Mouse (Mus musculus) G1E (cell line): ENCODE data around the gene En2. TPM values are rescaled to one million over a fixed set of nuclear protein-coding genes. Genes with fewer than 3 reads are reported as not detected.

Experiments used
- ATAC-seq: 2 replicates; pipeline ENCODE4 v1.8.0; 2016; ENCODE audit warnings: mild to moderate bottlenecking; ENCODE audit not compliant: insufficient number of reproducible peaks, poor library complexity, low FRiP score, severe bottlenecking; ENCODE audit errors: extremely low read depth
- DNase-seq: peaks from one replicate; pipeline ENCODE4 v3.0.0; 2012; ENCODE audit warnings: low spot score
- H3K27me3 ChIP-seq: 2 replicates; pipeline ENCODE4 v1.6.1; 2012; ENCODE audit warnings: mild to moderate bottlenecking, low read length, inconsistent platforms; ENCODE audit not compliant: insufficient read depth
- H3K36me3 ChIP-seq: replicated peaks from 2 replicates; pipeline ENCODE3; 2012; ENCODE audit warnings: mild to moderate bottlenecking, inconsistent platforms
- H3K4me1 ChIP-seq: 2 replicates; pipeline ENCODE4 v1.6.1; 2012; ENCODE audit warnings: low read depth, low read length, inconsistent platforms, mixed read lengths; ENCODE audit not compliant: insufficient read depth
- H3K4me3 ChIP-seq: 2 replicates; pipeline ENCODE4 v1.5.1; 2012; ENCODE audit warnings: low read depth, mild to moderate bottlenecking, inconsistent platforms, low read length, moderate library complexity, mixed read lengths
- H3K9me3 ChIP-seq: replicated peaks from 2 replicates; pipeline ENCODE4 v1.6.1; 2012; ENCODE audit warnings: inconsistent platforms
- CTCF ChIP-seq: IDR thresholded peaks from 2 replicates; pipeline ENCODE4 v1.5.1; 2012; ENCODE audit warnings: low read depth, low read length, inconsistent platforms, mixed read lengths
- GATA1 ChIP-seq: IDR thresholded peaks from 2 replicates; pipeline ENCODE4 v1.6.1; 2012; ENCODE audit warnings: borderline replicate concordance, low read length, inconsistent platforms, mixed read lengths
- GATA2 ChIP-seq: IDR thresholded peaks from 2 replicates; pipeline ENCODE4 v1.6.1; 2012; ENCODE audit warnings: low read depth, low read length, inconsistent platforms, borderline replicate concordance
- POLR2AphosphoS5 ChIP-seq: IDR thresholded peaks from 2 replicates; pipeline ENCODE4 v1.6.1; 2012; ENCODE audit warnings: low read depth, low read length, inconsistent platforms; ENCODE audit not compliant: insufficient replicate concordance
- TAL1 ChIP-seq: conservative IDR thresholded peaks from 2 replicates; pipeline ENCODE4 v1.6.1; 2012; ENCODE audit warnings: low read depth, low read length, inconsistent platforms, mixed read lengths
- polyA plus RNA-seq: library from polyadenylated mRNA; stranded (reverse); fragments of >175 nt; gene quantifications from 2 replicates; pipeline ENCODE4 v1.2.3, GENCODE M21; 2012
- total RNA-seq, 2 experiments: library from RNA; stranded (forward) in 1 of 2; stranded (reverse) in 1 of 2; fragments of 200-1000 nt in 1 of 2; fragments of >200 nt in 1 of 2; fragmentation: Nextera tagmentation in 1 of 2; gene quantifications; 2 replicates each; pipeline ENCODE4 v1.2.3; 2014 to 2017

En2 gene
- total and polyA plus RNA-seq, 3 experiments = not detected

GRCm38 (mm10) chr5:28171667-28172066 is 6.2 kb downstream of the En2 start:
- Histone ChIP-seq H3K4me3 (no peak overlapping the region), H3K4me1 (no peaks in the 10 kb centered on the region), H3K36me3 (no peaks in the 10 kb centered on the region), H3K27me3 (peaks cover 13% of the 10 kb centered on the region; the same call in 1 of the 2 replicates), H3K9me3 (peaks cover 9% of the 10 kb centered on the region)
- ATAC-seq (no peak), DNase-seq (no peak)
- TF ChIP-seq GATA1 (no peak), GATA2 (no peak), POLR2AphosphoS5 (no peak), TAL1 (no peak), CTCF (no peak)

- Histone ChIP-seq H3K4me3 (no peak overlapping the region), H3K36me3 (no peaks in the 10 kb centered on the region), H3K4me1 (no peaks in the 10 kb centered on the region), H3K9me3 (0 out of 2 replicates have a peak, but pooled peaks cover 2% of the 10 kb centered on the region), H3K27me3 (peaks cover 13% of the 10 kb centered on the region; the same call in 1 of the 2 replicates)
- TF ChIP-seq CTCF (no peak), GATA2 (no peak), POLR2AphosphoS5 (no peak), GATA1 (no peak), TAL1 (no peak)
- DNase-seq = no peak
- ATAC-seq = no peak
Measured at GRCm38 (mm10) chr5:28172261-28172920, 6.9 kb downstream of the En2 start.

- DNase-seq (no peak), ATAC-seq (no peak)
- Histone ChIP-seq H3K9me3 (no peaks in the 10 kb centered on the region), H3K36me3 (no peaks in the 10 kb centered on the region), H3K4me1 (no peaks in the 10 kb centered on the region), H3K4me3 (no peak overlapping the region), H3K27me3 (peaks cover 13% of the 10 kb centered on the region; the same call in 1 of the 2 replicates)
- no peak for TF ChIP-seq CTCF
- no peak for TF ChIP-seq GATA2
- TF ChIP-seq TAL1 = no peak
- TF ChIP-seq POLR2AphosphoS5 = no peak
- no peak for TF ChIP-seq GATA1
Measured at GRCm38 (mm10) chr5:28172921-28173670, 7.6 kb downstream of the En2 start.

- no peak for TF ChIP-seq GATA1
- TF ChIP-seq GATA2 = no peak
- TF ChIP-seq CTCF = no peak
- no peak for TF ChIP-seq POLR2AphosphoS5
- no peak for TF ChIP-seq TAL1
- H3K27me3 ChIP-seq = peaks cover 9% of the 10 kb centered on the region; the same call in 1 of the 2 replicates
- no peaks in the 10 kb centered on the region for H3K9me3 ChIP-seq
- no peaks in the 10 kb centered on the region for H3K36me3 ChIP-seq
- no peaks in the 10 kb centered on the region for H3K4me1 ChIP-seq
- H3K4me3 ChIP-seq = no peak overlapping the region
- no peak for DNase-seq
- ATAC-seq = no peak
Measured at GRCm38 (mm10) chr5:28173674-28174073, 8.2 kb downstream of the En2 start.

- TF ChIP-seq TAL1 (no peak), GATA2 (no peak), GATA1 (no peak), CTCF (no peak), POLR2AphosphoS5 (no peak)
- H3K4me3 ChIP-seq = no peak overlapping the region
- H3K36me3 ChIP-seq = no peaks in the 10 kb centered on the region
- ATAC-seq (no peak), DNase-seq (no peak)
- no peaks in the 10 kb centered on the region for H3K9me3 ChIP-seq
- H3K27me3 ChIP-seq = peaks cover 5% of the 10 kb centered on the region; the same call in 1 of the 2 replicates
- H3K4me1 ChIP-seq = no peaks in the 10 kb centered on the region
Measured at GRCm38 (mm10) chr5:28174086-28174485, 8.6 kb downstream of the En2 start.

- peaks cover 5% of the 10 kb centered on the region; the same call in 1 of the 2 replicates for H3K27me3 ChIP-seq
- H3K4me3 ChIP-seq = no peak overlapping the region
- H3K4me1 ChIP-seq = no peaks in the 10 kb centered on the region
- no peaks in the 10 kb centered on the region for H3K36me3 ChIP-seq
- TF ChIP-seq GATA2 = no peak
- TF ChIP-seq GATA1 = no peak
- TF ChIP-seq CTCF = no peak
- TF ChIP-seq TAL1 = no peak
- TF ChIP-seq POLR2AphosphoS5 = no peak
- DNase-seq = no peak
- H3K9me3 ChIP-seq = no peaks in the 10 kb centered on the region
- ATAC-seq = no peak
Measured at GRCm38 (mm10) chr5:28174876-28175569, 9.5 kb downstream of the En2 start.
